Mouse (Mus musculus) midbrain, embryonic 14.5 days (tissue): ENCODE data around the gene Nectin2. TPM values are rescaled to one million over a fixed set of nuclear protein-coding genes. Genes with fewer than 3 reads are reported as not detected.

Experiments
- ATAC-seq: fragments of 200-750 bp; cut with Nextera tagmentation; 2 replicates; pipeline ENCODE4 v1.8.0; 2017; ENCODE audit warnings: moderate number of reproducible peaks, moderate library complexity; ENCODE audit not compliant: low FRiP score, low TSS enrichment
- DNase-seq: peaks from one replicate; pipeline ENCODE4 v3.0.0-alpha.2; 2015
- H3K27ac ChIP-seq: fragments of 300-500 bp; sonication (generic); replicated peaks from 2 replicates; pipeline ENCODE4 v1.5.1; 2014; ENCODE audit warnings: mild to moderate bottlenecking, low read depth, low read length, moderate library complexity
- H3K27me3 ChIP-seq: fragments of 300-500 bp; sonication (generic); 2 replicates; pipeline ENCODE4 v1.6.1; 2014; ENCODE audit warnings: low read length, control low read depth, mixed read lengths; ENCODE audit not compliant: control insufficient read depth, insufficient read depth
- H3K36me3 ChIP-seq: fragments of 300-500 bp; sonication (generic); 2 replicates; pipeline ENCODE4 v1.6.1; 2014; ENCODE audit warnings: low read length, control low read depth; ENCODE audit not compliant: control insufficient read depth, insufficient read depth
- H3K4me1 ChIP-seq: fragments of 300-500 bp; sonication (generic); 2 replicates; pipeline ENCODE4 v1.6.1; 2014; ENCODE audit warnings: mild to moderate bottlenecking, antibody characterized with exemption, low read length, control low read depth; ENCODE audit not compliant: control insufficient read depth, insufficient read depth
- H3K4me2 ChIP-seq: fragments of 300-500 bp; sonication (generic); 2 replicates; pipeline ENCODE4 v1.6.1; 2014; ENCODE audit warnings: mild to moderate bottlenecking, low read length, moderate library complexity
- H3K4me3 ChIP-seq: fragments of 300-500 bp; sonication (generic); replicated peaks from 2 replicates; pipeline ENCODE4 v1.5.1; 2014; ENCODE audit warnings: low read depth, low read length
- H3K9ac ChIP-seq: fragments of 300-500 bp; sonication (generic); replicated peaks from 2 replicates; pipeline ENCODE4 v1.6.1; 2014; ENCODE audit warnings: mild to moderate bottlenecking, low read length, moderate library complexity
- H3K9me3 ChIP-seq: fragments of 300-500 bp; sonication (generic); 2 replicates; pipeline ENCODE4 v1.6.1; 2016; ENCODE audit warnings: low read length, control low read depth, mixed read lengths; ENCODE audit not compliant: control insufficient read depth
- WGBS: fragments of 180-500 bp; shearing (Covaris S2); extraction: QIAGEN DNeasy Blood & Tissue Kit; methylation state at CpG from one replicate; pipeline ENCODE4 v1.1.7; 2014; 5-methylcytosine and 5-hydroxymethylcytosine counted together
- polyA plus RNA-seq: library from polyadenylated mRNA; unstranded; fragments of >200 nt; fragmentation: Nextera tagmentation; extraction: Ambion mirVana; gene quantifications from 2 replicates; pipeline ENCODE4 v1.2.1, GENCODE M21; 2014

Gene Nectin2
- polyA plus RNA-seq, 1 experiment from 2014 or later: 41.1 TPM

GRCm38 (mm10) chr7:19700299-19701068 is 49.8 kb downstream of the Nectin2 start:
- DNase-seq (no peak), ATAC-seq (no peak)
- Histone ChIP-seq H3K9ac (no peak overlapping the region), H3K36me3 (peaks cover 22% of the 10 kb centered on the region), H3K27me3 (no peaks in the 10 kb centered on the region), H3K4me3 (no peak overlapping the region), H3K9me3 (no peaks in the 10 kb centered on the region), H3K27ac (no peak overlapping the region), H3K4me2 (no peak overlapping the region), H3K4me1 (peaks cover 16% of the 10 kb centered on the region)
- 60% methylated on average over 12 of the region's 12 CpGs for WGBS

GRCm38 (mm10) chr7:19699827-19700148 is 50.5 kb downstream of the Nectin2 start:
- DNase-seq (no peak), ATAC-seq (no peak)
- H3K9me3 ChIP-seq: no peaks in the 10 kb centered on the region
- 85% methylated on average over 4 of the region's 4 CpGs for WGBS
- no peak overlapping the region for H3K4me3 ChIP-seq
- peaks cover 16% of the 10 kb centered on the region for H3K4me1 ChIP-seq
- no peak overlapping the region for H3K27ac ChIP-seq
- H3K27me3 ChIP-seq: no peaks in the 10 kb centered on the region
- H3K36me3 ChIP-seq: peaks cover 22% of the 10 kb centered on the region
- H3K4me2 ChIP-seq: no peak overlapping the region
- H3K9ac ChIP-seq: no peak overlapping the region

- ATAC-seq (peak; percentile 44), DNase-seq (peak; percentile 59)
- WGBS: 1% methylated on average over 20 of the region's 20 CpGs
- Histone ChIP-seq H3K27me3 (no peaks in the 10 kb centered on the region), H3K4me1 (peaks cover 16% of the 10 kb centered on the region), H3K36me3 (peaks cover 22% of the 10 kb centered on the region), H3K4me3 (peak within 1 kb of the TSS; percentile 27), H3K27ac (no peak within 1 kb of the TSS), H3K9ac (peak within 1 kb of the TSS; percentile 57), H3K9me3 (no peaks in the 10 kb centered on the region), H3K4me2 (peak within 1 kb of the TSS; percentile 60)
These were observed 51.1 kb downstream of the Nectin2 start, which contains the start of gene Apoe for GRCm38 (mm10) chr7:19698907-19699826. Apoe (minus strand) TSS chr7:19699188.

GRCm38 (mm10) chr7:19697949-19698906 is 52.1 kb downstream of the Nectin2 start:
- Histone ChIP-seq H3K27me3 (no peaks in the 10 kb centered on the region), H3K4me2 (peak overlapping the region; percentile 60), H3K27ac (no peak overlapping the region), H3K4me3 (peak overlapping the region; percentile 27), H3K9ac (peak overlapping the region; percentile 57; the same call in 1 of the 2 replicates), H3K4me1 (peaks cover 16% of the 10 kb centered on the region), H3K9me3 (no peaks in the 10 kb centered on the region), H3K36me3 (peaks cover 16% of the 10 kb centered on the region)
- 3% methylated on average over 28 of the region's 28 CpGs for WGBS
- ATAC-seq: peak; percentile 3; the same call in 1 of the 2 replicates
- peak; percentile 57 for DNase-seq

- WGBS: 95% methylated on average over 34 of the region's 34 CpGs
- Histone ChIP-seq H3K27me3 (no peaks in the 10 kb centered on the region), H3K9ac (no peak overlapping the region), H3K4me3 (no peak overlapping the region), H3K27ac (no peak overlapping the region), H3K9me3 (no peaks in the 10 kb centered on the region), H3K36me3 (0 out of 2 replicates have a peak, but pooled peaks cover under 1% of the 10 kb centered on the region), H3K4me1 (peaks cover 16% of the 10 kb centered on the region), H3K4me2 (no peak overlapping the region)
- ATAC-seq (no peak), DNase-seq (no peak)
These were observed 53.9 kb downstream of the Nectin2 start for GRCm38 (mm10) chr7:19696336-19696873.

- ATAC-seq (no peak), DNase-seq (no peak)
- H3K4me2 ChIP-seq: no peak overlapping the region
- H3K27me3 ChIP-seq: no peaks in the 10 kb centered on the region
- no peak overlapping the region for H3K27ac ChIP-seq
- no peaks in the 10 kb centered on the region for H3K36me3 ChIP-seq
- peaks cover 16% of the 10 kb centered on the region for H3K4me1 ChIP-seq
- no peaks in the 10 kb centered on the region for H3K9me3 ChIP-seq
- 91% methylated on average over 6 of the region's 6 CpGs for WGBS
- H3K9ac ChIP-seq: no peak overlapping the region
- no peak overlapping the region for H3K4me3 ChIP-seq
These were observed 54.4 kb downstream of the Nectin2 start for GRCm38 (mm10) chr7:19695881-19696280.

GRCm38 (mm10) chr7:19695213-19695594 is 55.1 kb downstream of the Nectin2 start:
- no peaks in the 10 kb centered on the region for H3K9me3 ChIP-seq
- H3K36me3 ChIP-seq: no peaks in the 10 kb centered on the region
- DNase-seq (no peak), ATAC-seq (no peak)
- H3K4me1 ChIP-seq: peaks cover 16% of the 10 kb centered on the region
- H3K27ac ChIP-seq: no peak overlapping the region
- no peak overlapping the region for H3K4me2 ChIP-seq
- no peak overlapping the region for H3K4me3 ChIP-seq
- H3K27me3 ChIP-seq: no peaks in the 10 kb centered on the region
- no peak overlapping the region for H3K9ac ChIP-seq
- WGBS: 63% methylated on average over 8 of the region's 8 CpGs
